Mouse (Mus musculus) midbrain, embryonic 14.5 days (tissue): ENCODE measurements at regions not wholly inside any gene's neighbourhood (a gene's known extent, or its start where the extent isn't known, plus 50 kb on each side); places are given as distances from the start of the nearest gene placed in this dataset.

ENCODE experiments used
- ATAC-seq: fragments of 200-750 bp; cut with Nextera tagmentation; 2 replicates; pipeline ENCODE4 v1.8.0; 2017; ENCODE audit warnings: moderate number of reproducible peaks, moderate library complexity; ENCODE audit not compliant: low FRiP score, low TSS enrichment
- DNase-seq: peaks from one replicate; pipeline ENCODE4 v3.0.0-alpha.2; 2015
- H3K27ac ChIP-seq: fragments of 300-500 bp; sonication (generic); replicated peaks from 2 replicates; pipeline ENCODE4 v1.5.1; 2014; ENCODE audit warnings: mild to moderate bottlenecking, low read depth, low read length, moderate library complexity
- H3K27me3 ChIP-seq: fragments of 300-500 bp; sonication (generic); 2 replicates; pipeline ENCODE4 v1.6.1; 2014; ENCODE audit warnings: low read length, control low read depth, mixed read lengths; ENCODE audit not compliant: control insufficient read depth, insufficient read depth
- H3K36me3 ChIP-seq: fragments of 300-500 bp; sonication (generic); 2 replicates; pipeline ENCODE4 v1.6.1; 2014; ENCODE audit warnings: low read length, control low read depth; ENCODE audit not compliant: control insufficient read depth, insufficient read depth
- H3K4me1 ChIP-seq: fragments of 300-500 bp; sonication (generic); 2 replicates; pipeline ENCODE4 v1.6.1; 2014; ENCODE audit warnings: mild to moderate bottlenecking, antibody characterized with exemption, low read length, control low read depth; ENCODE audit not compliant: control insufficient read depth, insufficient read depth
- H3K4me2 ChIP-seq: fragments of 300-500 bp; sonication (generic); 2 replicates; pipeline ENCODE4 v1.6.1; 2014; ENCODE audit warnings: mild to moderate bottlenecking, low read length, moderate library complexity
- H3K4me3 ChIP-seq: fragments of 300-500 bp; sonication (generic); replicated peaks from 2 replicates; pipeline ENCODE4 v1.5.1; 2014; ENCODE audit warnings: low read depth, low read length
- H3K9ac ChIP-seq: fragments of 300-500 bp; sonication (generic); replicated peaks from 2 replicates; pipeline ENCODE4 v1.6.1; 2014; ENCODE audit warnings: mild to moderate bottlenecking, low read length, moderate library complexity
- H3K9me3 ChIP-seq: fragments of 300-500 bp; sonication (generic); 2 replicates; pipeline ENCODE4 v1.6.1; 2016; ENCODE audit warnings: low read length, control low read depth, mixed read lengths; ENCODE audit not compliant: control insufficient read depth
- WGBS: fragments of 180-500 bp; shearing (Covaris S2); extraction: QIAGEN DNeasy Blood & Tissue Kit; methylation state at CpG from one replicate; pipeline ENCODE4 v1.1.7; 2014; 5-methylcytosine and 5-hydroxymethylcytosine counted together

DNA sequence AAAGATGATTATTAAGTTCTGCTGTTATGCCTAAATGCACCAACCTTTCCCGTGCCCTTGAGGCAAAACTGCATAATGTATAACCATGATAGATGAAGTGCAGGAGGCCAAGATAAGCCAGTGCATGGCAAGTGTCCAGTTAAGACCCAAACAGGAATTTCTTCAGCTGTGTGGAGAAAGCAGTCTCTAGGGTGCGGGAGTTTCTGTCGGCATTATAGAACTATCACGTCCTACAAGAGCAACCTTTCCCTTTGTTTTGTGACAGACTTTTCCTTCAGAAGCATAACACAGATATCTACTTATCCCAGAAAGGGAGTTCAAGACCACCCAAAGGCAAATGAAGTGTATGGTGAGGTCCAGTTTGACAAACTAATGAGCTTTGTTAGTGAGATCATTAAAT, 560.1 kb upstream of the Cdh18 start:
- Histone ChIP-seq H3K27me3 (no peaks in the 10 kb centered on the region), H3K4me2 (no peak overlapping the region), H3K4me3 (no peak overlapping the region), H3K4me1 (no peaks in the 10 kb centered on the region), H3K36me3 (no peaks in the 10 kb centered on the region), H3K27ac (no peak overlapping the region), H3K9ac (no peak overlapping the region), H3K9me3 (no peaks in the 10 kb centered on the region)
- 83% methylated on average over 4 of the region's 4 CpGs for WGBS
- DNase-seq, result no peak
- no peak for ATAC-seq

DNA sequence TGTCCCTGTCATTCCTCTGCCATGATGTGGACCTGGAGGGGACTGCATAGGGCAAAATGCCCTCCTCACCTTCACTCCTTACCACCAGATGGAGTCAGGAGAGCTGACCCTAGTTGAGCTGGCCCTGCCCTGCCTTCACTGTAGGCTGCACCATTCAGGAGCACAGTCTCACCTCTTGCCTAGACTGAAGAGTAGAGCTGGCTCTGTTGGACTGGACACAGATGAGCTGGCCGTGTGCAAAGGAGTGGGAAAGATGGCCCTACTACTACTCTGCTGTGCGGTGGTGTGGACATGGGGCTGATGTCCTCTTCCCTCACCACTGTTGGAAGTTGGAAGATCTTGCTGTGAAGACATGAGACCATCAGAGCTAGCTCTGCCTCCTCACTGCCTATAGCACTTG, 555.5 kb upstream of the Cdh18 start:
- H3K27me3 ChIP-seq, result no peaks in the 10 kb centered on the region
- no peaks in the 10 kb centered on the region for H3K9me3 ChIP-seq
- WGBS, result 82% methylated on average over 2 of the region's 2 CpGs
- no peak overlapping the region for H3K4me2 ChIP-seq
- no peak for ATAC-seq
- no peak for DNase-seq
- no peak overlapping the region for H3K27ac ChIP-seq
- H3K4me3 ChIP-seq, result no peak overlapping the region
- H3K4me1 ChIP-seq, result no peaks in the 10 kb centered on the region
- H3K36me3 ChIP-seq, result no peaks in the 10 kb centered on the region
- no peak overlapping the region for H3K9ac ChIP-seq

DNA sequence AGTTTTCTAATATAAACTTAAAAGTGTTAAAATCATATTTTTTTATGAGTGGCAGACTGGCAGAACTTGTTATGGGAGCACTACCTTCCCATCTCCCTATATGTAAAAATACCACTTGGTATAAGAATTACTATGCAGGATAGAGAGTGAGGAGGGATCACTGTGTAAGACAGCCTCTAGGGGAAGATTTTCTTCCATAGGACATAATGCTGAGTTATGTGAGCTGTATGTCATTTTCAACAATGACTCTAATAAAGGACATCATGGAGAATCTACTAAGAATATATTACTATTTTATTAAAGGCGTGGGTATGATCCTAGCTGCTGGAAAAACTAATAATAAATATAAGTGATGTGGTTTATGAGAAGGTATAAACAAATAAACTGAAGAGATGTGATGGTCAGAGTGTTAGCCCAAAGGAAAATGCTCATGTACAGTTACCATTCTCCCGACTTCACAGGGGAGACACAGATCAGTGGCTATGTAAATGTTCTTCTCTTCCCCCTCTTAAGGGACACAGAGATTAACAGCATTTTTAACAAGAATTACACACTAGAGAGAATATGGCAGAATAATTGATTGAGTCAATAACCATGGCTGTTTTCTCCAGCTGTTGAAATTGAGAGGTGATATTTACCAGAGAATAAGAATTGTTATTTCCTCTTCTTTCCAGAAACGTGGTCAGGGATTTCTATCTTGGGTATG, 553.5 kb upstream of the Cdh18 start:
- ATAC-seq (no peak), DNase-seq (no peak)
- H3K4me1 ChIP-seq, result no peaks in the 10 kb centered on the region
- no peak overlapping the region for H3K4me3 ChIP-seq
- H3K27ac ChIP-seq, result no peak overlapping the region
- 72% methylated on average over 3 of the region's 3 CpGs for WGBS
- H3K9me3 ChIP-seq, result no peaks in the 10 kb centered on the region
- no peak overlapping the region for H3K9ac ChIP-seq
- no peaks in the 10 kb centered on the region for H3K36me3 ChIP-seq
- H3K4me2 ChIP-seq, result no peak overlapping the region
- H3K27me3 ChIP-seq, result no peaks in the 10 kb centered on the region

DNA sequence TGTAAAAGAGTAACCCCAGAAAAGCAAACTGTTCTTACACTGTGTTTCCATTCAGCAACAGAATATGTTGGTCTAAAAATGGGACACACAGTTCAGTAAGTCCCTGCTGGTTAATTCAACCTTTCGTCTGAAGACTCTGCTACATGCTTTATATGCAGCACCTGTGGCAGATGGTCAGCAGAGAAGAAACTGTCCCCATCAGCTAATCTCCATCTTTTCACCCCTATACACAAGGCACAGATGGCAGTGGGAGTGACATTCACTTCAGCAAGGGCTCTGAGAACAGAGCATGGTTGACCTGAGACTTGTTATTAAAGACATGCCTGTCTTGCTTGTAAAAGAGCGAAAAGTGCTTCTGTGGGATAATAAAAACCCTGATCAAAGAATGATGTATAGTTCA, 528.8 kb upstream of the Cdh18 start:
- Histone ChIP-seq H3K27me3 (no peaks in the 10 kb centered on the region), H3K4me3 (no peak overlapping the region), H3K36me3 (no peaks in the 10 kb centered on the region), H3K9me3 (no peaks in the 10 kb centered on the region), H3K4me2 (no peak overlapping the region), H3K27ac (no peak overlapping the region), H3K4me1 (no peaks in the 10 kb centered on the region), H3K9ac (no peak overlapping the region)
- DNase-seq, result no peak
- 71% methylated on average over 2 of the region's 2 CpGs for WGBS
- ATAC-seq, result no peak

DNA sequence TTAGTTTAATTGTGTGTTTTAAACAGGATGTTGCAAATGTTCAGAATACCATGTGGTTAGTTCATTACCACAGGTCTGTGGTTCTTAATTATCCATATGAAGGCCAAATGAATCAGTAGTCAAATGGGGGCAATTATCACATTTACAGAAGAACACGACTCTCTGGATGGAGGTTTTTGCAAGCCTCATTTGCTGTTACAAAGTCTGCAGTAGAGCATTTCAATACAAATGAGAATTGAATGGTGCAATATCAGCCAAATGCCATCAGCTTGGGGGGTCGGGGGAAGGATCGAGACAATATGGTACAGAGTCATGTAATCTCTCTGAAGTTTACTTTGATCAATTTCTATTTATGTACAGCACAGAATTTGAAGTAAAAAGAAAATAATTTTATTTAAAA, 518.6 kb upstream of the Cdh18 start:
- no peak overlapping the region for H3K4me2 ChIP-seq

DNA sequence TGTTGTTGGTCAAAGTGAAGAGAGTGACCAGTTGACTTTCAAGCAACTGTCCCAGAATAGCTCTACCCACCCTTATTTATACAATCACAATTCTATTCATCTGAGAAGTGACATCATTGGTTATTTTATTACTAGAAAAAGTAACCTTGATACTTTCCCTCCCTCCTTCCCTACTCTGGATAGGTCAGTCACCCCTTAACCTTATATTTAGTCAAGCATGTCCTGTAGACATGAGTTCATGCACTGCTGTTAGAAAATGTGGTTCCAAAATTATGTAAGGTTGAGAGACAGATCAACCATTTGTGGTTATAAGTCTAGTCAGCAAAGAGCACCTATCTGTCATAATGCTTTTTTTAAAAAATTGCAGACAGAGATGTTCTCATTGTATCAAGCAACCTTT, 502.4 kb upstream of the Cdh18 start:
- Histone ChIP-seq H3K9ac (no peak overlapping the region), H3K27me3 (no peaks in the 10 kb centered on the region), H3K9me3 (no peaks in the 10 kb centered on the region), H3K4me3 (no peak overlapping the region), H3K27ac (no peak overlapping the region), H3K4me2 (no peak overlapping the region), H3K36me3 (no peaks in the 10 kb centered on the region), H3K4me1 (no peaks in the 10 kb centered on the region)
- DNase-seq (no peak), ATAC-seq (no peak)

More for the DNA sequence above, 518.6 kb upstream of the Cdh18 start:
- no peak for DNase-seq
- H3K36me3 ChIP-seq, result no peaks in the 10 kb centered on the region
- WGBS, result 80% methylated on average over 3 of the region's 3 CpGs
- no peak overlapping the region for H3K9ac ChIP-seq
- no peaks in the 10 kb centered on the region for H3K4me1 ChIP-seq
- no peaks in the 10 kb centered on the region for H3K27me3 ChIP-seq
- H3K9me3 ChIP-seq, result no peaks in the 10 kb centered on the region
- no peak overlapping the region for H3K27ac ChIP-seq
- ATAC-seq, result no peak
- H3K4me3 ChIP-seq, result no peak overlapping the region

DNA sequence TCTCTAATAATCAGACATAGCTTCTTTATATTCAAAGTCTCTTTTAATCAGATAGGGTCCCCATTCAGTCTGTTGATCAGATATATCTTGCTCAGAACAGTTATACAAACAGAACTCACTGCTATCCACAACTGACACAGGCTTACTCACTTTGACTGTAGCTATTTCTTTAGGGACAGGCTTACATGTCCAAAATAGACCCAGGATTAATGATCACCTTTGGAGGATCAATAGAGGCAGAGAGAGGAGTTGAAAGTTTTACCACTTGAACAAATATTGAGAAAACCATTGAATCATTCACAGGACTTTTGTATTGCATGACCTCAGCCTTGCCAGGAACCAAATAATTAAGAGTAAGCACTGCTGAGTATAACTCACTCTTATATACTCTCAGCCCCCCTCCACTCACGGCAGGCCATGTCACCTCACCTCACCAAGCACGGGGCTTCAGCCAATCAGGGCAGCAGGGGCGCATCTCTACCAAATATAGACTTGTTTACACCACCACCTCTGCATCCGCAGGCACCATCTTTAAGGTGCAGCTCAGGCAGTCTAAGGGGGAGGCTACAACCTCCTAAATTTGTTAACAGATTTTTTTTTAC, 501.8 kb upstream of the Cdh18 start:
- Histone ChIP-seq H3K4me1 (no peaks in the 10 kb centered on the region), H3K9me3 (no peaks in the 10 kb centered on the region), H3K27ac (no peak overlapping the region), H3K27me3 (no peaks in the 10 kb centered on the region), H3K9ac (no peak overlapping the region), H3K4me3 (no peak overlapping the region), H3K4me2 (no peak overlapping the region), H3K36me3 (no peaks in the 10 kb centered on the region)
- ATAC-seq (no peak), DNase-seq (no peak)
- WGBS, result 88% methylated on average over 4 of the region's 4 CpGs

DNA sequence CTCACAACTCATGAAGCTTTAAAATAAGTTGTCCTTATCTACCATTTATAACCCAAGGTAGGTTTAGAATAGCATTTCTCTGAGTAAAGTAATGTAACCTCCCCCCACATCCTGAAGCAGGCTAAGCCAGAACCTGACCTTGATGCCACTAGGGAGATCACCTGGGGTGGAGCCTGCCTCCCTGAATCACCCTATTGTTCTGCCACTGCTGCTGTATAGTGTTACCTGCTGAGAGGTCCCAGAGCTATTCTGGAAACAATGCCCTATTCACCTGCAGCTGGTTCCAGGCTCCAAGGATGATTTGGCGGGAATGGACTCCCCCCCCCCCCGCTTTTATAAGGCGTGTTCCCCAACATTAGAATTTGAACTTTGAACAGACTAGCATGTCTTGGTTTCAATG, 462.0 kb upstream of the Cdh18 start:
- Histone ChIP-seq H3K36me3 (no peaks in the 10 kb centered on the region), H3K9me3 (no peaks in the 10 kb centered on the region), H3K4me3 (no peak overlapping the region), H3K4me1 (no peaks in the 10 kb centered on the region), H3K9ac (no peak overlapping the region), H3K27me3 (no peaks in the 10 kb centered on the region), H3K27ac (no peak overlapping the region), H3K4me2 (no peak overlapping the region)
- 68% methylated on average over 3 of the region's 3 CpGs for WGBS
- no peak for ATAC-seq
- DNase-seq, result no peak

DNA sequence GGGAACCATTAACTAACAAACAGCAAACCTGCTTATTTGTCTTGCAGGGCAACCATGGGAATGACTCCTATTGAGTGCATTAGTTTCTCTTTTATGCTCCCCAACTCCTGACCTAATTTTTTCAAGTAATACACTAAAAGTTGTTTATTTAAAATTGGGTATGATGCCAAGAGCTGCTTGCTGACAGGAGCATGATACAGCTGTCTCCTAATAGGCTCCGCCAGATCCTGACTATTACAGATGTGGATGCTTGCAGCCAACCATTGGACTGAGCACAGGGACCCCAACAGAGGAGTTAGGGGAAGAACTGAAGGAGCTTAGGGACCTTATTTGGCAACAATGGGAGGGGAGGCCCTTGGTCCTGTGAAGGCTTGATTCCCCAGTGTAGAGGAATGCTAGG, 427.1 kb upstream of the Cdh18 start:
- H3K9ac ChIP-seq, result no peak overlapping the region
- H3K4me2 ChIP-seq, result no peak overlapping the region
- H3K9me3 ChIP-seq, result no peaks in the 10 kb centered on the region
- H3K4me3 ChIP-seq, result no peak overlapping the region
- no peaks in the 10 kb centered on the region for H3K27me3 ChIP-seq
- H3K4me1 ChIP-seq, result no peaks in the 10 kb centered on the region
- H3K27ac ChIP-seq, result no peak overlapping the region
- H3K36me3 ChIP-seq, result no peaks in the 10 kb centered on the region
- ATAC-seq (no peak), DNase-seq (no peak)
- 95% methylated on average over 1 of the region's 1 CpGs for WGBS
